Mouse (Mus musculus) G1E (cell line): ENCODE measurements around the gene Runx1. TPM values are rescaled to one million over a fixed set of nuclear protein-coding genes. Genes with fewer than 3 reads are reported as not detected.

Source experiments
- ATAC-seq: 2 replicates; pipeline ENCODE4 v1.8.0; 2016; ENCODE audit warnings: mild to moderate bottlenecking; ENCODE audit not compliant: insufficient number of reproducible peaks, poor library complexity, low FRiP score, severe bottlenecking; ENCODE audit errors: extremely low read depth
- DNase-seq: peaks from one replicate; pipeline ENCODE4 v3.0.0; 2012; ENCODE audit warnings: low spot score
- H3K27me3 ChIP-seq: 2 replicates; pipeline ENCODE4 v1.6.1; 2012; ENCODE audit warnings: mild to moderate bottlenecking, low read length, inconsistent platforms; ENCODE audit not compliant: insufficient read depth
- H3K36me3 ChIP-seq: replicated peaks from 2 replicates; pipeline ENCODE3; 2012; ENCODE audit warnings: mild to moderate bottlenecking, inconsistent platforms
- H3K4me1 ChIP-seq: 2 replicates; pipeline ENCODE4 v1.6.1; 2012; ENCODE audit warnings: low read depth, low read length, inconsistent platforms, mixed read lengths; ENCODE audit not compliant: insufficient read depth
- H3K4me3 ChIP-seq: 2 replicates; pipeline ENCODE4 v1.5.1; 2012; ENCODE audit warnings: low read depth, mild to moderate bottlenecking, inconsistent platforms, low read length, moderate library complexity, mixed read lengths
- H3K9me3 ChIP-seq: replicated peaks from 2 replicates; pipeline ENCODE4 v1.6.1; 2012; ENCODE audit warnings: inconsistent platforms
- CTCF ChIP-seq: IDR thresholded peaks from 2 replicates; pipeline ENCODE4 v1.5.1; 2012; ENCODE audit warnings: low read depth, low read length, inconsistent platforms, mixed read lengths
- GATA1 ChIP-seq: IDR thresholded peaks from 2 replicates; pipeline ENCODE4 v1.6.1; 2012; ENCODE audit warnings: borderline replicate concordance, low read length, inconsistent platforms, mixed read lengths
- GATA2 ChIP-seq: IDR thresholded peaks from 2 replicates; pipeline ENCODE4 v1.6.1; 2012; ENCODE audit warnings: low read depth, low read length, inconsistent platforms, borderline replicate concordance
- POLR2AphosphoS5 ChIP-seq: IDR thresholded peaks from 2 replicates; pipeline ENCODE4 v1.6.1; 2012; ENCODE audit warnings: low read depth, low read length, inconsistent platforms; ENCODE audit not compliant: insufficient replicate concordance
- TAL1 ChIP-seq: conservative IDR thresholded peaks from 2 replicates; pipeline ENCODE4 v1.6.1; 2012; ENCODE audit warnings: low read depth, low read length, inconsistent platforms, mixed read lengths
- polyA plus RNA-seq: library from polyadenylated mRNA; stranded (reverse); fragments of >175 nt; gene quantifications from 2 replicates; pipeline ENCODE4 v1.2.3, GENCODE M21; 2012
- total RNA-seq, 2 experiments: library from RNA; stranded (forward) in 1 of 2; stranded (reverse) in 1 of 2; fragments of 200-1000 nt in 1 of 2; fragments of >200 nt in 1 of 2; fragmentation: Nextera tagmentation in 1 of 2; gene quantifications; 2 replicates each; pipeline ENCODE4 v1.2.3; 2014 to 2017

Runx1 gene
- total and polyA plus RNA-seq, 3 experiments, result 36.1 to 213 (median 158) TPM

DNA sequence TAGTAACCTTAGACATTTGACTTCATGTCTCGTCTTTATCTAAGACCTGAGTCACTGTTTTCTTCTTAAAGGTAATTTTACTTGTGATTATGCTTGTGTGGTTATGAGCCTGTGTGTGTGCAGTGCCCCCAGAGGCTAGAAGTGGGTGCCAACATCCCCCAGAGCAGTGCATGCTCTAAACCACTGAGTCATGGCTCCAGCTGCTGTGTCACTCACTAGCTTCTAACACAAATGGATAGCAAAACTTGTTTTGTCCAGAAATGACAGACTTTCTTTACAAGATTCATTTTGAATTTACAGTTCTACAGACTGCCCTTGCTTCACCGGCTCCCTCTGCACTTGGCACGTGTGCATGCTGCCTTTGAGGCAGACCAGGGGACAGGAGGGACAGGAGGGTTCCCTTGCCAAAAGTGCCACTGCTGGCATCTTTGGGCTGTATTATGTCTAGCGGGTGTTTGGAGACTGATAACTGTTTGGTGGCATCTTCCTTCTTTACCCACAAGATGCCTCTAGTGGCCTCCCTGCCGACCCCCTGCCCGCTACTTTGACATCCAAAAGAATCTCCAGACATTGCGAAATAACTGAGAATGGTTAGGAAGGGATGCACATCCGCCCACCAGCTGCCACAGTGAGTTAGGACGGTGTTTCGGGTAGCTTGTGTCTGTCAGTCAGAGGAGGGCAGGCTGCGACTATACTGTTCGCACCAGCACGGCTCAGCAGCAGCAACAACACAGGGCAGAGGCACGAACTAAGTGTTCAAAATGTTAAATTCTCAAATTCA, 217.6 kb downstream of the Runx1 start:
- no peak overlapping the region for H3K4me3 ChIP-seq
- DNase-seq (no peak), ATAC-seq (no peak)
- H3K9me3 ChIP-seq, result 0 out of 2 replicates have a peak, but pooled peaks cover 3% of the 10 kb centered on the region
- peaks cover 91% of the 10 kb centered on the region for H3K36me3 ChIP-seq
- H3K27me3 ChIP-seq, result no peaks in the 10 kb centered on the region
- peaks cover 6% of the 10 kb centered on the region; the same call in 1 of the 2 replicates for H3K4me1 ChIP-seq
- no peak for TF ChIP-seq POLR2AphosphoS5
- no peak for TF ChIP-seq TAL1
- no peak for TF ChIP-seq GATA1
- TF ChIP-seq GATA2, result no peak
- no peak for TF ChIP-seq CTCF

DNA sequence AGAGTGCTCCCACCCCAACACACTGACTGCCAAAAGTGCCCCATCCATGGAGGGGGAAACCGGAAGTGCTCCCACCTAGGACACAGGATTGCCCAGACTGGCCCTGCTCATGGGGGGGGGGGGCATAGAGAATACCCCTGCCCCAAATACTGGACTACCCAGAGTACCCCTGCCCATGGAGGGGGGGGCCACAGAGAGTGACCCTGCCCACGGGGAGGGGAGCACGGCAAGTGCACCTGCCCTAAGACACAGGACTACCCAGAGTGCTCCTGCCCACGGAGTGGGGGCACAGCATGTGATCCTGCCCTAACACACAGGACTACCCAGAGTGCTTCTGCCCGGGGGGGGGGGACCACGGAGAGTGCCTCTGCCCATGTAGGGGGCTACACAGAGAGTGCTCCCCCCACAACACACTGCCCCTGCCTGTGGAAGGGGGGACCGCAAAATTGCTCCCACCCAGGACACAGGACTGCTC, 219.4 kb downstream of the Runx1 start:
- ATAC-seq, result no peak
- Histone ChIP-seq H3K36me3 (peaks cover 75% of the 10 kb centered on the region), H3K4me1 (peaks cover 6% of the 10 kb centered on the region; the same call in 1 of the 2 replicates), H3K4me3 (no peak overlapping the region), H3K27me3 (no peaks in the 10 kb centered on the region), H3K9me3 (0 out of 2 replicates have a peak, but pooled peaks cover 3% of the 10 kb centered on the region)
- TF ChIP-seq GATA2, result no peak
- TF ChIP-seq CTCF, result no peak
- TF ChIP-seq TAL1, result no peak
- TF ChIP-seq GATA1, result no peak
- DNase-seq, result no peak

DNA sequence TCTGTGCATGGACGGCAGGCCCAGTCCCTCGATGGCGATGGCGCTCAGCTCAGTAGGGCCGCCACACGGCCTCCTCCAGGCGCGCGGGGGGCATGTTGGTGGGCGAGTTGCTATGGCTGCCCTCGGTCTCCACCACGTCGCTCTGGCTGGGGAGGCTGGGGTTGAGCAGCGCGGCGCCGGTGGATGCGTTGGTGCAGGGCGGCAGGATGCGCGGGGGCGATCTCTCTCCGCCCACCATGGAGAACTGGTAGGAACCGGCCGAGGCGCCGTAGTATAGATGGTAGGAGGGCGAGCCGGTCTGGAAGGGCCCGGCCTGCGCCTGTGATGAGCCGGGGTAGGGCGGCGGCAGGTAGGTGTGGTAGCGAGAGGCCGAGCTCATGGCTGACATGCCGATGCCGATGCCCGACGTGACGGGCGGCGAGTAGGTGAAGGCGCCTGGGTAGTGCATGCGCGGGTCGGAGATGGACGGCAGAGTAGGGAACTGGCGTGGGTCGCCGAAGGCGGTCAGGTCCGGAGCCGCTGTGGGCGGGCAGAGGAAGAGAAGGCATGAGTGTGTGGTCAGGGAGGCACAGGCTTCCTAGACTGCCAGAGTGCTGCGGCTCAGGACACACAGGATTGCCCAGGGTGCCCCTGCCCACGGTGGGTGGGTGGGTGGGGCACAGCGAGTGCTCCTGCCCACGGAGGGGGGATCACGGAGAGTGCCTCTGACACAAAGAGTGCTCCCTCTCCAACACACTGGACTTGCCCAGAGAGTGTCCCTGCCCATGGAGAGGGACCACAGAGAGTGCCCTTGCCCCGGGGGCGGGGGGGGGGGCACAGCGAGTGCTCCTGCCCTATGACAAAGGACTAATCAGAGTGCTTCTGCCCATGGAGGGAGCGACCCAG, 220.1 kb downstream of the Runx1 start:
- Histone ChIP-seq H3K36me3 (peaks cover 68% of the 10 kb centered on the region), H3K4me3 (no peak overlapping the region)
- DNase-seq, result no peak

DNA sequence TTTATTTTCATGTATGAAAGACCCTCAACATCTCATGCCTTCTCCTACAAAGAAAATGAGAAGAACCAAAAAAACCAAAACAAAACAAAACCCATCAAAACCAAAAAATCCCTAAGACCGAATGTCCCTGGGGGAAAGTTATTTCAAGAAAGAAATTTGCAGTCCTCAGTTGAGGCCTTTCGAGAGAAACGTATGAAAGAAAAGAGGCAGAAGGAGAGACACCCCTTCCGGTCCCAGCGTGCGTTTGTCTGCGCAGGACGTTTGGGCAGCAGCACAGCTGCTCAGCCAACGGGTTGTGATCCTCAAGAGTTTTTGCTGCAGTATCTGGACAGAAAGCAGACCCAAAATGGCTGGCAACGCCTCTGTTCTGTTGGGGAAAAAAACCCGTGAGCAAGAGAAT, 223.4 kb downstream of the Runx1 start:
- no peak for ATAC-seq
- H3K9me3 ChIP-seq, result 0 out of 2 replicates have a peak, but pooled peaks cover 3% of the 10 kb centered on the region
- no peak for DNase-seq
- H3K4me1 ChIP-seq, result no peaks in the 10 kb centered on the region; the same call in 1 of the 2 replicates
- peaks cover 23% of the 10 kb centered on the region for H3K27me3 ChIP-seq
- peaks cover 36% of the 10 kb centered on the region for H3K36me3 ChIP-seq
- H3K4me3 ChIP-seq, result no peak overlapping the region
- TF ChIP-seq TAL1 (no peak), GATA1 (no peak), GATA2 (no peak)

More for the DNA sequence above, 220.1 kb downstream of the Runx1 start:
- ATAC-seq, result no peak
- H3K27me3 ChIP-seq, result no peaks in the 10 kb centered on the region
- 0 out of 2 replicates have a peak, but pooled peaks cover 3% of the 10 kb centered on the region for H3K9me3 ChIP-seq
- TF ChIP-seq GATA1, result no peak
- no peak for TF ChIP-seq POLR2AphosphoS5
- TF ChIP-seq TAL1, result no peak
- no peak for TF ChIP-seq CTCF
- no peak for TF ChIP-seq GATA2
- peaks cover 5% of the 10 kb centered on the region; the same call in 1 of the 2 replicates for H3K4me1 ChIP-seq

DNA sequence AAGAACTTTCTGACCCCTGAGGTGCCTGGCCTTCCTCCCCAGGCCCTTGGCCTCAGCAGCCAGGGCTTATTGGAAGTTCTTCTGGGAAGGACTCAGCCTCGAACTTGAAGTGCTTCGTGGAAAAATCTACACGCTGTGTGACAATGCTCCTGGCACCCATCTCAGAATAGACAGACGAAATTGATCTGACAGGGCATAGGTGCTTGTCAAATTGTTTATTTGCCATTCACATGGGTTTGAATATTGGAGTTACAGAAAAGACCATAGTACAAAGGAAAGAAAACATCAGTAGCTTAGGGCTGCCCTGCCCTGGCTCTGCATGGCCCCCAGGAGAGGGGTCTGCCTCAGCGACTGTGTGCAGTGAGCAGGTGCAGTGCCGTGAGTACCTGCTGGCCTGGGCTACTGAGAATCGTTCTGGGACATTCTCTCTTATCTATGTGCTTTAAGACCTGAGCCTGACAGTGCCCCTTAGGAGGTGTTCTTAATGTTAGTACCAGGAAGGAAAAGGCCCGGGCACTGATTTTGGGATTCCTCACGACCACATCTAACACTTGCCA, 224.6 kb downstream of the Runx1 start:
- peaks cover 32% of the 10 kb centered on the region for H3K27me3 ChIP-seq
- ATAC-seq, result no peak

More for the DNA sequence above, 224.6 kb downstream of the Runx1 start:
- no peak for DNase-seq
- TF ChIP-seq GATA1, result no peak
- TF ChIP-seq TAL1, result no peak
- TF ChIP-seq POLR2AphosphoS5, result 0 out of 2 replicates have a peak, but pooled peaks have one; percentile 60
- TF ChIP-seq CTCF, result no peak
- no peak for TF ChIP-seq GATA2
- Histone ChIP-seq H3K4me1 (no peaks in the 10 kb centered on the region; the same call in 1 of the 2 replicates), H3K9me3 (0 out of 2 replicates have a peak, but pooled peaks cover 3% of the 10 kb centered on the region), H3K4me3 (no peak overlapping the region), H3K36me3 (peaks cover 24% of the 10 kb centered on the region)
